Mouse (Mus musculus): ENCODE measurements at regions not wholly inside any gene's neighbourhood (a gene's known extent, or its start where the extent isn't known, plus 50 kb on each side); places are given as distances from the start of the nearest gene placed in this dataset.
"Not testable (repeated sequence)": the region's sequence is repeated elsewhere in the genome, so short reads cannot be mapped to it uniquely, and the experiment has no call there.

GRCm38 (mm10) chr13:46041475-46041874, 76.7 kb upstream of the Atxn1 start:
- in situ Hi-C loops (cut with MboI; ENCODE audit: unreplicated experiment in 2 of 2) = no loop called here

GRCm38 (mm10) chr13:46040062-46040461, 75.3 kb upstream of the Atxn1 start:
- in situ Hi-C loops (cut with MboI; ENCODE audit: unreplicated experiment in 2 of 2) = no loop called here

GRCm38 (mm10) chr13:46038441-46039331, 73.9 kb upstream of the Atxn1 start:
- in situ Hi-C loops (cut with MboI; ENCODE audit: unreplicated experiment in 2 of 2) = no loop called here

GRCm38 (mm10) chr13:46032281-46032680, 67.5 kb upstream of the Atxn1 start:
- in situ Hi-C loops (cut with MboI; ENCODE audit: unreplicated experiment in 2 of 2) = no loop called here

DNA sequence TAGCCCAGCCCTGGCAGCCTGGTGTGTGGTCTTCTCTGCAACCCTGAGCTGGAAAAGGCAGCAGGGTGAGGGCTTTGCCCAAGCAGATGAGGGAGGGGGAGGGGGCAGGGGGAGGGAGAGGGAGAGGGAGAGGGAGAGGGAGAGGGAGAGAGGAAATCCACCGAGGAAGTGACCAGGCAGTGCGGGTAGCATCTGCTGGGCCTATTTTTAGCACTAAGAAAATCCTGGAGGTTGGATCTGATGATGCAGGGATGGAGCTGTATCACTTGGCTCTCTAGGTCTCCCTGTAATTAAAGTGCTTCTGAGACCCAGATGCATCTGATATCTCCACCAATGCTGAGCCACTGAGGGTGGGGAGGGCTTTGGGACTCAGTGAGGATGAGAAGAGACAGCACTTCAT, 61.2 kb upstream of the Atxn1 start:
- in situ Hi-C loops (cut with MboI; ENCODE audit: unreplicated experiment in 2 of 2) = no loop called here

- in situ Hi-C loops (cut with MboI; ENCODE audit: unreplicated experiment in 2 of 2) = no loop called here
Observed at GRCm38 (mm10) chr13:46023630-46024041, 58.8 kb upstream of the Atxn1 start.

DNA sequence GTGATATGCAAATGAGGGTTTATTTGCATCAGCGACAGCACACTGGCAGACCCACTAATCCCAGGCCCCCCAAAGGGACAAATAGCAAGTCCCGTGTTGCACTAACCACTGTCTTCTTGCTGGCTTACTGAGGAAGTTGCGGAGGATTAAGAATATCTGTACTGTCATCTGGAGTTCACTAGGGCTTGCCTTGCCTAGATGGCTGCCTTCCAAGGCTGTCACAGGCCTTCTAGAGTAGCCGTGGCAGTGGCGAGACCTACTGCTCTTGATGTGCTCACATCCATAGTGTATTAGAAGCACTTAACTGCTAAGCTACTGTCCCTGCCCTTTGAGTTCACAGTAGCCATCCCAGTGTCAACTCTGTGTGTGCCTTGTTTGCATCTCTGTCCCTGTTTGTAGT, 58.4 kb upstream of the Atxn1 start:
- in situ Hi-C loops (cut with MboI; ENCODE audit: unreplicated experiment in 2 of 2) = no loop called here

- in situ Hi-C loops (cut with MboI; ENCODE audit: unreplicated experiment in 2 of 2) = no loop called here
Observed at GRCm38 (mm10) chr13:46020945-46021835, 56.4 kb upstream of the Atxn1 start.

- in situ Hi-C loops (cut with MboI; ENCODE audit: unreplicated experiment in 2 of 2) = no loop called here
Observed at GRCm38 (mm10) chr13:46019431-46020166, 54.8 kb upstream of the Atxn1 start.

GRCm38 (mm10) chr13:46018903-46019430, 54.2 kb upstream of the Atxn1 start:
- in situ Hi-C loops (cut with MboI; ENCODE audit: unreplicated experiment in 2 of 2) = no loop called here

DNA sequence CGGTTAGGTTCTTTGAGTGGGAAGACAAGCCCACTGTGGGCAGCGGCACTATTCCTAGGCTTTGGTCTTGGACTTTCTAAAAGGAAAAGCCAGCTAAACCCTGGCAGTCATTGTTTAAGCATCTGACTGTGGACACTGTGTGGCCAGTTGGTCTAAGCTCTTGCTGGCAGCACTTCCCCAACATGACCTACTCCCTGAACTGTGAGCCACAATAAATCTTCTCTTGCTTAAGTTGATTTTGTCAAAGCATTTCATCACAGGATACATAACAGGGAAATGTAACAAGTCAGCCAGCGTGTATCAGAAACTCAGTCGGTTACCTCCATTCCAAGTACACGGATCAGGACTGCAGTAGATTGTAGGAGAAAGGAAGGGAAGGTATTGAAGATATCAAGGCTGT, 52.9 kb upstream of the Atxn1 start:
- in situ Hi-C loops (cut with MboI; ENCODE audit: unreplicated experiment in 2 of 2) = no loop called here

DNA sequence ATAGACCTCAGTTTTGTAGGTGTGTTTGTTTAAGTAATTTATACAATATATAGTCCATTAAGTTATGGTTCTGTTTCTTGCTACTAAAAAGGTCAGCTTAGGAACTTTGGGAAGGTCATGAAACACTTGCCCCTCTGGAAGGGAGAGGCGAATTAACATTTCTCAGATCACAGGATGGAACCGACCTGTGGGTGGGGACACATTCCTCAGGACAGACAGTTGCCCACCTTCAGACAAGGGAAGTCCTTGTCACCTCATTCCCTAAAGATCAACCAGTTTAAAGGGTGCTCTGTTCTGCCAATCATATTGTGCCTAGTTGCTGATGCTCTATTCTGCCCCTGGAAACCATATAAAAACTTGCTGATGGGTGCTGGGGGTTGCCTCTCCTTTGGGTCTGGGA, 52.2 kb upstream of the Atxn1 start:
- in situ Hi-C loops (cut with MboI; ENCODE audit: unreplicated experiment in 2 of 2) = not testable (repeated sequence)

- in situ Hi-C loops (cut with MboI; ENCODE audit: unreplicated experiment in 2 of 2) = no loop called here
Observed at GRCm38 (mm10) chr13:46015231-46015630, 50.4 kb upstream of the Atxn1 start.

DNA sequence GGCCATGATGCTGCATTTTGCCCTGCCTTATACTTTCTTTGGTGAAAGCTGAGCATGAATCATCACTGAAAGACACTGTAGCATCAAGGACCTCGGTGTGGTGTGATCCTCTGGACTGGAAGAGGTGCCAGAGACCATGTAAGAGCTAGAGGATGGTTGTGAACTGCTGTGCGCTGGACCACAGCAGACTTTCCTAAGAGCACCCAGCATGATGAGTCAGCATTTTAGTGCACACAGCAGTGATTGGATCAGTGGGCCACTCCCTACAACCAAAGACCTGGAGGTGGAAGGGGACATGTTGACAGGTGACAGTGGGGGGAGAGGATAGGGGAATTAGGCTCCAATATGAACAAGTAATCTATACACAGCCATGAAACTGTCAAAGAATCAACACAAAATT, 49.8 kb upstream of the Atxn1 start:
- in situ Hi-C loops (cut with MboI; ENCODE audit: unreplicated experiment in 2 of 2) = no loop called here

Measured in v-Abl transformed pro-B cells (cell line).